Mouse (Mus musculus): ENCODE results near the gene Mapk11.

Mapk11 gene

DNA sequence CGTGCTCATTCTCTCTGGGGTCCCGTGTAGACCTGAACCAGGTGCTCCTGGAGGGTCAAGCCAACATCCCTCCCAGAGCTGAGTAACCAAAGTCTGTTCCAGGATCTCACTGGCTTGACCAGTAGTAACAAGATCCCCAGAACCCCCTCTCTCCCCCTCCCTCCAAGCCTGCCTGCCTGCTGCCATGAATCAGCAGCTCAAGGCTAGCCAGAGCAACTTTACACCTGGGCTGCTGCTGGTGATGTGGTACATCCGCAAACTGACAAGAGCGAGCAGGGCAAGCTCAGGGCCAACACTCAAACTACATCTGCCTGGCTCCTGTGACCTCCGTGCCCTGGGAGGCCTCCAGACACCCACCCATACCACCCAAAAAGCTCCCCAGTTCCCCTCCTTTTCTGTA, 8.0 kb downstream of the Mapk11 start:
- DNase-seq (ENCODE audit: low read depth, low spot score), result no peak

DNA sequence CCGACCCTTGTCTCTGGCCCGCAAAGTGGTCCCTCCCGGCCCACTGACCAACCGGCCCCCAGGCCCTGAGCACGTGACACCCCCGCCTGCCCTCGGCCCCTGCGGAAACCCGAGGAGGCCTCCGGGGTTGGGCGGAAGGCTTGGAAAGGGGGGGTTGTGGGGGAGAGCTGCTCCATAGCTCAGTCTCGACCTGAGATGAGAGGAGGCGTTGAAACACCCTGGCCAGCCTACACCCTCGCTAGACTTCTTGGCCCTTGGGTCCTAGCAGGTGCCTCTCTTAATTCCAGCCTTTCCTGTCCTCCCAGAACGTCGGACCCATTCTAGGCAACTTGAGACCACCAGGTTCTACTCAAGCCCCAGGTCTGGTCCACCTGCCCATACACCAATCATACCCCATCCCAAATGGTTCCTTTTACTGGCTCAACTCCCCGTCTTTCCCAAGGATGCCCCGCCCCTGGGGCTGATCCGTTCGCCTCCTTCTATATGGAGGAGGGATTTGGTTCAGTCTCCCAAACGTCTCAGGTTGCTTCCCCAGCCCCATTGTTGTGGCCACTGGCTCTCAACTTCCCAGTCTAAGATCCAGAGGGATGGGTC, 8.7 kb downstream of the Mapk11 start, which contains the start of gene Mapk12:
Gene Mapk12 (minus strand): TSS at position 45 of the 594 bp plus-strand sequence.
- no peak for DNase-seq (ENCODE audit: low read depth, low spot score)

DNA sequence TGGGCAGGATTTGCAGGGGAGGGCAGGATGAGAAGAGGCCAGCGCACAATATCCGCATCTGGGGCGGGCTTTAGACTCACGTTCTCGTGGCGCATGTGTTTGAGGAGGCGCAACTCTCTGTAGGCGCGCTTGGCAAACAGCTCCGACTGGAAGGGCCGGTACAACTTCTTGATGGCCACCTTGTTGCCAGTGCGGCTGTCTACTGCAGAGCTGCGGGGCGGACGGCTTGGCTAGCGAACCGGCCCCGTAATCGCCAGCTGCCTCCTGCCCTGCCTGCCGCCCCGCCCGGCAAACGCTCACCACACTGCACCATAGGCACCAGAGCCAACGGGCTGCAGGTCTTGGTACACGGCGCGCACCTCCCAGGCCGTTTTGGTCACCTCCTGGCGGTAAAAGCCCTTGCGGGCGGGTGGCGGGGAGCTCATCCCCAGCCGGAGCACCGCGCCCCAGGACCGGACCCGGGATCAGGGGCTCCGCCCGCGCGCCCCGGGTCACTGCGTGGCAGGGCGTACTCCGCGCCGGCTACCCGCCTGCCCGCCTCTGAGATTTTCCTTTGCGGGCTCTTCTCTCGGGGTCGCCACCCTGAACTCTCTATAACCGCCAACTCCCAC, 9.3 kb downstream of the Mapk11 start:
- DNase-seq (ENCODE audit: low read depth, low spot score), result peak; percentile 73

DNA sequence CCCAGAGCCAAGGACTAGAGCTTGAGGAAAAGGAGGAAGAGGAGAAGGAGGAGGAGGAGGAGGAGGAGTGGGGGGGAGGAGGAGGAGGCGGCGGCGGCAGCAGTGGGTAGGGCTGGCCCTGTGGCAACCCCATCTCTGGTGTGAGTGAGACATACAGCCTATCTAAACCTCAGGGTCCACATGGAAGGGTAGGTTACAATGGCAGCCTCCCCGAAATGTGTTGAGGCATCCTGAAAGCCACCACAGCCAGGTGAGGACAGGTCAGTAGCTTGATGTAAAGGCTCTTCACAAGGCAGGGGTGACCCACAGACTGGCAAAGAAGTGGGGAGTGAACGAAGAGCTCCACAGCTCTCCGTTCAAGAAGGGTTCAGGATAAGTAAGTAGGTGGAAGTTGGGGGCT, 10.9 kb downstream of the Mapk11 start:
- no peak for DNase-seq (ENCODE audit: low read depth, low spot score)

DNA sequence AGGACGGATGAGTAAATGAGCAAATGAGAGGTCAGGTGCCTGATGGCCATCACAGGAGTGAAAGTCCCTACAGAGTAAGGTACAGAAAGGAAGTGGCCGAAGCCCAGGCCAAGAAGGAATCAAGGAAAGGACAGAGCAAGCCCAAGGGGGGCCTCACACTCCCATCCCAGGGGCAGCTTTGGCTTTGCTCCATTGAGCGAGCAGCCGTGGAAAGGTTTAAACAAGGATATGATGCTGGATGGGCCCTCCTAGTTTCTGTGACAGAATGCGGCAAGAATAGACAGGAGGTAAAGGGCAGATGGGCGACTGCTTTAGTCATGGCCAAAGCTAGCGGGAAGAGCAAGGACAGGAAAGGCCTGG, 11.4 kb downstream of the Mapk11 start:
- no peak for DNase-seq (ENCODE audit: low read depth, low spot score)

DNA sequence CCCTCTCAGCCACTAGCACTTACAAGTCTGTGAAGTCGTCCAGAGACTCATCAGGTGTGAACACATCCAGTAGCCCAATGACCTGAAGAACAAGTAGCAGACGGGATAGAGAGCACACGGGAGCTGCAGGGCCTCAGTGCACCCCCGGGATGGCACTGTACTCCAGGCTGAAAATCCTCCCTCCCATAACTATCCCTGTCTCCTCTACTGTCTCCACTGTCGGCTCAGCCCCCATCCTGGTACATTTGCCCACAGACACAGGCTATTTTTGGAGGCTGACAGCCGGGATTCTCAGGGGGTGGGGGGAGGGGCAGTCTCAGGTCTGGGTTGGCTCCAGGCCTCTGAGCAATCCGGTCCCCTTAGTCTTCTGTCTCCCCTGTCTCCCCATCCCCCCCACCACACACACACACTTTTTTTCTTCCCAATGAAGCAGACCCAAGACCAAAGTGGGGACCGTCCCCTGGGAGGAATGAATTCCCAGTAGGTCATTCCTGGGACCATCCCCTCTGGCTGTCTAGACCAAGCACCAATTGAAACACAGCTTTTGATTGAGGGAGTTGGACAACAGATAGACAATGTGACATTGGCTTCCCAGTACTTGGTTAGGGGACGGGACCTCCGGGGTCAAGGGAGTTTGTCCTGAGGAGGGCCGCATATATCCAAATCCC, 11.9 kb downstream of the Mapk11 start:
- no peak for DNase-seq (ENCODE audit: low read depth, low spot score)

DNA sequence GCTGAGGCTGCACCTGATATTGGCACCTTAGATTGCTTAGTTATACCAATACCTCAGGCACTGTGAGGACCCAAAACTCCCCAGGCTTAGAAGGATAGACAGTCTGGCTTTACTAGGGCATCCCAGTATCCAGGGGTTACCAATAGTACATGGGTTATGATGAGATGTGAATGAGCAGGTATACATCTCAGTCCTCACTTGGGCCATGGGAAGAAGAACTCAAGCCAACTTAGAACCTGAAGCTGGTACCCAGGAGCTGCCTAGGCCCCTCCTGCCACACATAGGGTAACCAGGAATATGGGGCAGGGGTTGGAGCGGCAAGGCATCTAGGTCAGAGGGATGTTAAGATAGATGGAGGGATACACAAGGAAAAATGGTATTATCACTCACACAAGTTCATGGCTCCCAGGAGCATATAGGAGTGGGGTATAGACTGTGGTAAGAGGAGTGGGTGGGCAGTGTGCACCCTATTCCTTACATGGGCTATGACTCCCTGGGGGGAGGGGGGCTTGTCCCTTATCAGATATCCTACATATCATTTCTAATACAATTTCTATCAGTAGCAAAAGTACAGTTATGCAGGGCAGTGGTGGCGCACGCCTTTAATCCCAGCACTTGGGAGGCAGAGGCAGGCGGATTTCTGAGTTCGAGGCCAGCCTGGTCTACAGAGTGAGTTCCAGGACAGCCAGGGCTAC, 12.8 kb downstream of the Mapk11 start:
- DNase-seq (ENCODE audit: low read depth, low spot score), result no peak

DNA sequence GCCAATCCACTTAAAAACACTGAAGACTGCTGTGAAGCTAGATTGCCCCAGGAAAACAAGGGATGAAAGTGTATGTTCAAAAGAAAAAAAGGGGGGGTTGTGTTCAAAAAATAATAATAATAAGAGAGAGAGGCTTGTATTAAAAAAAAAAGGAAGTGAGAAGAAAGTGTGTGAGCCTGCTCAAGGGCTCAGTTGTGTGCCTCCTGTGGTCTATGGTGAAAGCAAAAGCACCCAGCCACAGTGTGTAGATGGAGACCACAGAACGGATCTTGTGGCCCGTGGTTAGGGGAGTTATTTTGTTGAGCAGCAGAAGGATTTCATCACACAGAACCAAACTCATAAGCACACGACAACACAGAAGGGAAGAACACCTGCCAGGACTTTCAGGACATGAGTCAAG, 18.1 kb downstream of the Mapk11 start:
- no peak for DNase-seq (ENCODE audit: low read depth, low spot score)

DNA sequence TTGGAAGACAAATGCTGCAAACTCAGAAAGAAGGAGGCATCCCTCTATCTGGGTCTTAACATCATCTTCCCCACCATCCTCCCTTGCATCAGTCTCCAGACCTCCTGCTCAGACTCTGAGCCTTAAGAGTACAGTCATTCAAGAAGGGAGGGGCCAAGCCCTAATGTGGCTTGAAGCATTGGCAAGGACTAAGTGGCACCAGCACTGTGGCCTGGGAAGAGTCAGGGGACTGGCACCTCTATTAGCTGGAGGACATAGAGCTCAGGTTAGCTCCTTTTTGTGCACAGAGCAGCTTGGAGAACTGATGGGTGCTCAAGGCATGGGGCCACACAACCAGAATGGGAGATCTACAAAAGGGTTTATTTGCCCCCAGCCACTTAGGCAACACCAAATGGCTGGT, 19.2 kb downstream of the Mapk11 start:
- no peak for DNase-seq (ENCODE audit: low read depth, low spot score)

DNA sequence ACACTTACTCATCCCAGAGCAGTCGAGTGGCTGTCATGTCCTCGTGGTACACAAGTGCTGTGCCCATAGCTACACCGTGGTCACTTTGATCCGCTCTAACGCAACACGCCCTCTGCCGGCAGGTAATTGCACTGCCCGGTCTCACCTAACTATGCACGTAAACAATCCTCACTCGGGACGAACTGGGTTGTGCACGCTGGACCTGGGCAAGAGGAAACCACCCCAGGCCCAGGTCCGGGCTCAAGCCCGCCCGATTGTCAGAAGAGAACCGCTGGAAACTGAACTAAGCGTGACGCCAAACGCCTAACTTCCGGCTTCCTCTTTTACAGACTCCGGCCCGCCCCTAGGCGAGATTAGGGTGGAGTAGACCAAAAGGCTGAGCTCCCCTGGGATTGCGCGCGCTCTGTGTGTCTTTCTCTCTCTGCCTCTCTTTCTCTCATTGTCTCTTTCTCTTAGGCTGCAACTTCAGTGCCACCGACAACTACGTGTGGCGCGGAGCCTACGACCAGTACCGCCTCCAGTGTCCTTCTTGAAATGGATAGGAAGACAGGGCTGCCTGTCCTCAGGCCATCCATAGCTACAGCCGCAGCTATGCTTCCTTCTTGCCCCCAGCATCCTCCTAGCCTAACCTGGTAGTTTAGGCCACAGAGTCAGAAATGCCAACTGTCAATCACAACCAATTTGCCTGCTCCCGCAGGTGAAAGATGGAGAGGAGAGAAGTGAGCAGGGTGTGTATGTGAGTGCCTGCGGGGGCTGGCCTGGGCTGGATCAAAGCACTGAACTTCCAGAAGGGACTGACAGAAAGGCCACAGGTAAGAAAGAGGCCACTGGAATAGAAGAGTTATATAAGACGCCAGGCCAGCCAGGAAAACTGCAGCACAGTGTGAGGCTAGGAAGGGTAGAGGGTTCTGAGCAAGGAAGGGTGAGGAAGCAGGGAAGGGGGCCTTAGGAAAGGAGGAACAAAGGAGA, 20.8 kb downstream of the Mapk11 start, which contains the start of gene Hdac10:
Gene Hdac10 (minus strand): TSS at position 319 of the 969 bp plus-strand sequence.
- DNase-seq (ENCODE audit: low read depth, low spot score), result no peak

DNA sequence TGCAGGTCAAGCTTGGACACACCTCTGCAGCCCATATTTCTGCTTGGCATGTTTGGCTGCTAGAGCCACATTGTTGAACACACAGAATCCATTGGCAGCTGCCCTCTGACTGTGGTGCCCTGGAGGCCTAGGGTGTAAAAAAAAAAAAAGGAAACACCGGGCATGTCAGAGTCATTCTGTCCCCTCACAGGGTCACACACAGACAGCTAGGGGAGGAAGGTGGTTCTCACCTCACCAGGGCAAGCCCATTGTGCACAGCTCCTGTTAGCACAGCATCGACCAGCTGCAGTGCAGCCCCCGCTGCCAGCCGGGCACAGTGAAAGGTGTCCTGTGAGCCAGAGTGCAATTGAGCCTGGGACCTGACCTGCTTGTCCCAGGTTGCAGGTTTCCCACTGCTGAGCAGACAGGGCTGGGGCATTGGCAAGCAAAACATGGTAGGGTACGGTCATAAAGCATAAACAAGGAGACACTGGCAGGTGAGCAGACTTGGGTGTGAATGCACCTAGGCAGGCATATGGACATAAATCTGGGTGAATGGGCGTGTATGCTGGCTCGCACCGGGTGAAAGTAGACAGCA, 22.0 kb downstream of the Mapk11 start:
- no peak for DNase-seq (ENCODE audit: low read depth, low spot score)

DNA sequence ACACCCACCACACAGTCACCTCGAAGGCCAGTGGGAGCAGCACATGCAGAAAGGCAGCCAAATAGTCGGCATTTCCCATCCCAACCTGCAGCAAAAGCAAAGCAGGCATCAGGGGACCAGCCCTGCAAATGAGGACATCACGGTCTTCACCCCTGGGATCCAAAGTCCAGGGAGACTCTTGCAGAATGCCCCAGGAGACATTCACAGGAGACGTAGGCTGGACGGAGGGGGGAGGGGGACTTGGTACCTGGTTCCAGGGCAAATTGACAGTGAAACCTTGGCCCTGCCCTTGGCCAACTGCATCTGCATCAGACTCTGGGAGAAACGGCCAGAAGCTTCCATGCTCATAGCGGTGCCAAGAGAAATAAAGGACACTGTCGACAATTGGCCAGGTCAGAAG, 22.8 kb downstream of the Mapk11 start:
- no peak for DNase-seq (ENCODE audit: low read depth, low spot score)

DNA sequence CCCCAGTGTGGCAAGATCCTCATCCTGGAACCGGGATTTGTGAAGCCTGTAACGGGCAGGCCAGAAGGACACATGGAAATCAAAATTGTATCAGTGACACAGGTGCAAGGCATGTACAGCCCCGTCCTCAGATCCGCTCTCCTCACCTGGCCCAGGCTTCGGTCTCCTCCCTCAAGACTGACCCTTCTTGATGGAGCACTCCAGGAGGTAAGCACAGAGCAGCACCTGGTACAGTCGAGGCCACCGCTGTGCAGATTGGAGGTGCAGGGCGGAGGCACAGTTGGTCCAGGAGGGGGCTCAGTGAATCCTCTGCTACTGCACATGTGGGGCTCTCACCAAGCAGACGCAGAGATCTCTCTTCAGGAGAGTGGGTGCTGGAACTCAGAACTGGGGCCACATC, 24.1 kb downstream of the Mapk11 start:
- DNase-seq (ENCODE audit: low read depth, low spot score), result no peak

DNA sequence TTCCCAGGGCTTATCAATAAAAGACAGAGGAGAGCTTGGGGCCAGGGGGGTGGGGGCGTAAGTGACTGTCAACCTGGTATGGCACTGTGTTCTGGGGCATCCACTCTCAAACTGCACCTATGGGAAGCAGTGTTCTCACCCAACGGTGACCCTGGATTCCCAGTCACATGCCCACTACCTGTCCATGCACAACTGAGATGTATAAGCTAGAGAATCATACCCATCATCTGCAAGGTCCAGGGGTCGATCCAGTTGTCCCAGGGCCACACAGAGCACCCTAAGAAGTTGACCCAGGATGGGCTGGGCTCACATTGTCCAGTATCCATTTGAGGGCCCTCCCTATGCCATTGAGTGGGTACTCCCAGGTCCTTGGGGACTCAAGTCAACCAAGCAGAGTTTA, 25.1 kb downstream of the Mapk11 start:
- DNase-seq (ENCODE audit: low read depth, low spot score), result no peak

DNA sequence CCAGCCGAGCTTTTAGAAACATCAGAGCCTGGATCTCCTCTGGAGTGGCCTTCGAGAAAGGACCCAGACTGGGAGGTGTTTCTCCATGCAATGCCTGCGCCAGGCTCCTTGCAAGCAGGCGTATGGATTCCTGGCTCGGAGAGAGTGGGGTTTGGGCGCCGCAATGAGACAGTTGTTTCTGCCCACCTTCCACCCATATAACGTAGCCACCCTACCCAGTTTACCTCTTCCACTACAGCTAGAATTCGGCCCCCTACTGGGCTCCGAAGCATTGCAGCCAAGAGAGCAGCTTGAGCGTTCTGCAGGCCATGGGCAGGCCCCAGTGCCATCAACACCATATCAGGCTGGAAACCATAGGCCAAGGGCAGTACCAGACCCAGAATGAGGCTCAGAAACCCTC, 25.8 kb downstream of the Mapk11 start:
- no peak for DNase-seq (ENCODE audit: low read depth, low spot score)

DNA sequence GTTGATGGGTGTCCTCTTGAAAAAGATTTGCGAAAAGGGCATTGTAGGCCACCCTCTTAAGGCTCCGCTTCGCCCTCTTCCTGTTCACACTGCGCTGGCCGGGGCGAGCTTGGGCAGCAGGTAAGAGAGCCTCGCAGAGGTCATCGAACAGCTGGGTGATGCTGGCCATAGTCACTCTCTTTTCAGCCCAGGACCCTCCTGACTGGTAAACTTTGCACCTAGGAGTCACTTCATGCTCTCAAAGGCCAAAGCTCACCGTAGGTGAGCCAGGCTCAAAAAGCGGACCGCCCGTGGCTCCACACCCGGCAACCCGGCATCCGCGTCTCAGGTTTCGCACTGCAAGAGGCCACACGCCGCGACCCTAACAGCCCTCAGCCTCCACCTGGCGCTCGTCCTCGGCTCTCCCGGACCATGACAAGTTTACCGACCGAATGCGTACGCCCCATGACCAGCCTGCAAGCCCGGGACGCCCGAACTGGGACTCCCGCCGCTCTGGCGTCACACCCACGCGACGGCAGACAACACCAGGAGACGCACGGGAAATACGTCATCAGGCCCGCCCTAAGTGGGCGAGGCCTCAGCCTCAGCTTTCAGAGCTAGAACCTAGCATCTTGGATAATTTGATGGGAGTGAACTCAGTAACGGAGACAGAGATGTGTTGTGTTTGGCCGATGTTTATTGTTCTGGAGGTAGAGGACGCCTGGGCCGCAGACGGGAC, 26.6 kb downstream of the Mapk11 start, which contains the start of gene Tubgcp6:
Gene Tubgcp6 (minus strand): TSS at position 464 of the 718 bp plus-strand sequence.
- DNase-seq (ENCODE audit: low read depth, low spot score), result peak; percentile 91

DNA sequence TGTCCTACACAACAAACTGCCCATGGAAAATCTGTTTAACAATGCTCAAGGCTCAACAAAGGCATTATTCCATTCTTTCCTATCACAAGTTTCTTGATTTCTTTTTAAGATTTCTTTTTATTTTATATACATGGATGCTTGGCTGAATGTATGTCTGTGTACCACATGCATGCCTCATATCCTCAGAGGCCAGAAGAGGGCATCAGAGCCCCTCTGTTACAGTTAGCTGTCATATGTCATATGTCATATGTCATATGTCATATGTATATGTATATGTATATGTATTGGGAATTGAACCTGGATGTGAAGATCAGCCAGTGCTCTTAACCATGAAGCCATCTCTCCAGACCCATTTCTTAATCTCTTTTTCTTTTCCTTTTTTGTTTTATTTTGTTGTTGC, 31.4 kb downstream of the Mapk11 start:
- DNase-seq (ENCODE audit: low read depth, low spot score), result no peak

DNA sequence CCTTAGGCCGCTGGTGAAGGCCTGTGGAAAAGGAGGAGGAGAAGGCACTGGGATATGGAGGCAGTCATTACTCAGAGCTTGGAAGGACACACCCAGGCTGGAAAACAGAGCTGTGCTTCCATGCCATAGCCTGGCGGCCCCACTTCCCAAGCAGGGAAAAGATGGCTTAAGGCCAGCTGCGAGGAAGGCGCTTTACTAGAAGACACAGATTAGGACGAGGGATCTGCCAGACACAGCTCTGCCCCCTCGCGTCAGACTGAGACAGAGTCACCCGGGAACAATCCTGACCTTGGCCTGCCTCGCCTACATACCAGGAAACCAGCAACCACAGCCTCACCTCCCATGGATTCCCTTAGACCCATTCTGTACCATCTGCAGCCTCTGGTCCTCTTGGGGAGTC, 39.3 kb downstream of the Mapk11 start:
- no peak for DNase-seq (ENCODE audit: low read depth, low spot score)

DNA sequence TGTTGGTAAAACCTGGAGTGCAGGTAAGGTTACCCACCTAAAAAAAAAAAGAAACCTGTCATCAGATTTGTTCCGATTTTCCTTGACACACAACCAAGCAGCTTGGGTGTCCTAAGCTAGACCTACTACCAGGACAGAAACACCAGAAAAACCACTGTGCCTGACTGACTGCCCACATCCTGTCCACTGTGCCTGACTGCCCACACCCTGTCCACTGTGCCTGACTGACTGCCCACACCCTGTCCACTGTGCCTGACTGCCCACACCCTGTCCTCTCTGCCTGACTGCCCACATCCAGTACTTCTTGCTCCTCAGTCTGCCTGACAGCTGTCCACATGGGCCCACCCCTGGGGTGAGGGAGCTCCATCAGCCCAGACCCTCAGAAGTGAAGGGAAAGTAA, 42.5 kb downstream of the Mapk11 start:
- DNase-seq (ENCODE audit: low read depth, low spot score), result no peak

DNA sequence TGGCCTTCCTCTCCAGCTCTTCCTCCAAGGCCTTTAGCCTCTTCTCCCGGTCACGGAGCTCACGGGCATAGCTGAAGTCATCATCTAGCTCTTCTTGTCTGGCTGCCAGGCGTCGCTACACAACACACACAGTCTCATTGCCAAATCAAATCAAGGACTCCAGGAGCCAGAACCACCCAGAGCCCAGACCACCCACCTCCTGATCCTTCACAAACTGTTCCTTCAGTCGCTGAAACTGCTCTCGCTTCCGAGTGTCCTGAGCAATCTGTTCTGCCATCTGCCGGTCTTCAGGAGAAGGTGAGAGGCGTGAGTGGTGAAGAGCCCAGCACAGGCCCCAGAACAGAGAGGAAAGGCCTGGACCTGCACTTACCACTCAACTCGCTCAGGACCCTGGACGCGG, 43.4 kb downstream of the Mapk11 start:
- DNase-seq (ENCODE audit: low read depth, low spot score), result no peak

Data from telencephalon, adult 2 months (tissue).